Mouse (Mus musculus) activated CD4-positive, CD25-positive, alpha-beta regulatory T cell, adult 4 months (primary cell): ENCODE measurements around the gene 0610010F05Rik. TPM values are rescaled to one million over a fixed set of nuclear protein-coding genes. Genes with fewer than 3 reads are reported as not detected.
"Not testable (repeated sequence)": the region's sequence is repeated elsewhere in the genome, so short reads cannot be mapped to it uniquely, and the experiment has no call there.

Experiments
- ATAC-seq: one replicate; pipeline ENCODE4 v1.8.0; 2017
- polyA plus RNA-seq, 2 experiments: library from polyadenylated mRNA; unstranded; fragments of 100-300 nt; shearing (Covaris generic); gene quantifications; one replicate each; pipeline ENCODE4 v1.2.1; 2017

Gene 0610010F05Rik
- 1 to 10 TPM; 1.7 to 2.3 TPM for polyA plus RNA-seq

- ATAC-seq = peak; percentile 97
These were observed at the start of gene 0610010F05Rik for GRCm38 (mm10) chr11:23632945-23633878. TSS of gene 0610010F05Rik (minus strand) at chr11:23633639.

GRCm38 (mm10) chr11:23682561-23682960, 49.1 kb upstream of the 0610010F05Rik start:
- ATAC-seq = no peak

GRCm38 (mm10) chr11:23680435-23680950, 47.1 kb upstream of the 0610010F05Rik start:
- no peak for ATAC-seq

- peak; percentile 76 for ATAC-seq
These were observed 45.7 kb upstream of the 0610010F05Rik start for GRCm38 (mm10) chr11:23679044-23679642.

GRCm38 (mm10) chr11:23676100-23676499, 42.7 kb upstream of the 0610010F05Rik start:
- ATAC-seq = no peak

- ATAC-seq = no peak
These were observed 38.9 kb upstream of the 0610010F05Rik start for GRCm38 (mm10) chr11:23672256-23672749.

- no peak for ATAC-seq
These were observed 33.7 kb upstream of the 0610010F05Rik start for GRCm38 (mm10) chr11:23667128-23667527.

GRCm38 (mm10) chr11:23666526-23666925, 33.1 kb upstream of the 0610010F05Rik start:
- no peak for ATAC-seq

- peak; percentile 90 for ATAC-seq
These were observed 32.5 kb upstream of the 0610010F05Rik start, which contains the start of gene Pex13 for GRCm38 (mm10) chr11:23665798-23666501. TSS of gene Pex13 (minus strand) at chr11:23665959.

- ATAC-seq = peak; percentile 19
These were observed 31.9 kb upstream of the 0610010F05Rik start, which contains the start of gene Pus10 for GRCm38 (mm10) chr11:23665311-23665786. TSS of gene Pus10 (plus strand) at chr11:23665674.

- no peak for ATAC-seq
These were observed 30.8 kb upstream of the 0610010F05Rik start for GRCm38 (mm10) chr11:23664232-23664631.

GRCm38 (mm10) chr11:23657791-23658190, 24.4 kb upstream of the 0610010F05Rik start:
- ATAC-seq = no peak

GRCm38 (mm10) chr11:23653666-23654065, 20.2 kb upstream of the 0610010F05Rik start:
- no peak for ATAC-seq

- no peak for ATAC-seq
These were observed 14.4 kb upstream of the 0610010F05Rik start for GRCm38 (mm10) chr11:23647835-23648234.

GRCm38 (mm10) chr11:23647431-23647830, 14.0 kb upstream of the 0610010F05Rik start:
- ATAC-seq = no peak

- no peak for ATAC-seq
These were observed 1.1 kb upstream of the 0610010F05Rik start for GRCm38 (mm10) chr11:23634573-23634972.

GRCm38 (mm10) chr11:23633879-23634215, 408 bp upstream of the 0610010F05Rik start:
- ATAC-seq = no peak

GRCm38 (mm10) chr11:23630664-23631063, 2.8 kb downstream of the 0610010F05Rik start:
- ATAC-seq = no peak

GRCm38 (mm10) chr11:23618995-23619394, 14.4 kb downstream of the 0610010F05Rik start:
- ATAC-seq = no peak

- ATAC-seq = no peak
These were observed 18.9 kb downstream of the 0610010F05Rik start for GRCm38 (mm10) chr11:23614546-23614945.

- ATAC-seq = not testable (repeated sequence)
These were observed 26.1 kb downstream of the 0610010F05Rik start for GRCm38 (mm10) chr11:23607291-23607690.

- no peak for ATAC-seq
These were observed 63.3 kb downstream of the 0610010F05Rik start for GRCm38 (mm10) chr11:23570130-23570529.
